Mouse (Mus musculus): ENCODE data around the gene Setd7. TPM values are rescaled to one million over a fixed set of nuclear protein-coding genes. Genes with fewer than 3 reads are reported as not detected.

Gene Setd7
- polyA plus RNA-seq, 1 experiment from 2014 or later, result 4.1 TPM

- peak overlapping the region; percentile 42; the same call in 1 of the 2 replicates for H3K27ac ChIP-seq (replicated peaks)
- no peaks in the 10 kb centered on the region for H3K9me3 ChIP-seq
- peaks cover 13% of the 10 kb centered on the region; the same call in 1 of the 2 replicates for H3K4me1 ChIP-seq (replicated peaks)
- no peaks in the 10 kb centered on the region for H3K27me3 ChIP-seq
- 0 out of 2 replicates have a peak, but pooled peaks have one; percentile 32 for ATAC-seq (ENCODE audit: low read depth)
- WGBS, result 38% methylated on average over 11 of the region's 11 CpGs
- no peaks in the 10 kb centered on the region for H3K36me3 ChIP-seq
- H3K9ac ChIP-seq, result no peak overlapping the region
- H3K4me3 ChIP-seq, result no peak overlapping the region
- no peak overlapping the region for H3K4me2 ChIP-seq
Measured at GRCm38 (mm10) chr3:51504385-51504952, 56.2 kb downstream of the Setd7 start.

DNA sequence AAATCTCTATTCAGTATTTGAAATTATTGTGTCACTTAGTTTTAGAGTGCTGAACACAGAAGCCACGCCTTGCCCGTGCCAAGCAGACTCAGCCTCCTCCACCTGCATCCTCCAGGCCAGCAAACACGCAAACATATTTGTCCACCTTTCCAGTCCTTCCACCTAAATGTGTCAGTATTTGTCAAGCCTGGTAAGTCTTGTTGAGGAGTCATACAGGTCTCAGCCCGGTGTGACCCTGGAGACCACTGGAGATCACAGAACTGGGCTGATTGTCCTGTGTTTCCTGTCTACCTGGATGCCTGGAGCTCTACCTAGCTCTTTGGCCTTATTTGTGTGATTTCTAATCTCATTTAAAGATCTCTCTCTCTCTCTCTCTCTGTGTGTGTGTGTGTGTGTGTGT is 60.8 kb downstream of the Setd7 start:
- H3K36me3 ChIP-seq, result peaks cover 6% of the 10 kb centered on the region; the same call in 1 of the 2 replicates
- H3K27me3 ChIP-seq, result no peaks in the 10 kb centered on the region
- H3K9ac ChIP-seq, result no peak overlapping the region
- no peaks in the 10 kb centered on the region for H3K9me3 ChIP-seq
- H3K27ac ChIP-seq (replicated peaks), result no peak overlapping the region
- ATAC-seq (ENCODE audit: low read depth), result no peak
- H3K4me3 ChIP-seq, result no peak overlapping the region
- H3K4me2 ChIP-seq, result no peak overlapping the region
- 95% methylated on average over 4 of the region's 4 CpGs for WGBS
- H3K4me1 ChIP-seq (replicated peaks), result peaks cover 7% of the 10 kb centered on the region; the same call in 1 of the 2 replicates

- WGBS, result 72% methylated on average over 5 of the region's 5 CpGs
- Histone ChIP-seq H3K27me3 (no peaks in the 10 kb centered on the region), H3K9me3 (no peaks in the 10 kb centered on the region), H3K4me2 (no peak overlapping the region), H3K9ac (no peak overlapping the region), H3K27ac (replicated peaks) (no peak overlapping the region), H3K4me3 (no peak overlapping the region), H3K36me3 (peaks cover 13% of the 10 kb centered on the region), H3K4me1 (replicated peaks) (no peaks in the 10 kb centered on the region)
- no peak for ATAC-seq (ENCODE audit: low read depth)
Measured at GRCm38 (mm10) chr3:51498659-51499058, 62.0 kb downstream of the Setd7 start.

GRCm38 (mm10) chr3:51497978-51498377 is 62.7 kb downstream of the Setd7 start:
- ATAC-seq (ENCODE audit: low read depth), result no peak
- Histone ChIP-seq H3K27me3 (no peaks in the 10 kb centered on the region), H3K27ac (replicated peaks) (no peak overlapping the region), H3K4me3 (no peak overlapping the region), H3K9me3 (no peaks in the 10 kb centered on the region), H3K4me1 (replicated peaks) (no peaks in the 10 kb centered on the region), H3K4me2 (no peak overlapping the region), H3K36me3 (peaks cover 20% of the 10 kb centered on the region), H3K9ac (no peak overlapping the region)
- 91% methylated on average over 1 of the region's 1 CpGs for WGBS

GRCm38 (mm10) chr3:51495646-51496045 is 65.0 kb downstream of the Setd7 start:
- Histone ChIP-seq H3K4me3 (no peak overlapping the region), H3K4me2 (no peak overlapping the region), H3K27me3 (no peaks in the 10 kb centered on the region), H3K4me1 (replicated peaks) (no peaks in the 10 kb centered on the region; the same call in 1 of the 2 replicates), H3K36me3 (peaks cover 21% of the 10 kb centered on the region), H3K9me3 (no peaks in the 10 kb centered on the region), H3K9ac (no peak overlapping the region), H3K27ac (replicated peaks) (no peak overlapping the region)
- 95% methylated on average over 9 of the region's 9 CpGs for WGBS
- ATAC-seq (ENCODE audit: low read depth), result no peak

DNA sequence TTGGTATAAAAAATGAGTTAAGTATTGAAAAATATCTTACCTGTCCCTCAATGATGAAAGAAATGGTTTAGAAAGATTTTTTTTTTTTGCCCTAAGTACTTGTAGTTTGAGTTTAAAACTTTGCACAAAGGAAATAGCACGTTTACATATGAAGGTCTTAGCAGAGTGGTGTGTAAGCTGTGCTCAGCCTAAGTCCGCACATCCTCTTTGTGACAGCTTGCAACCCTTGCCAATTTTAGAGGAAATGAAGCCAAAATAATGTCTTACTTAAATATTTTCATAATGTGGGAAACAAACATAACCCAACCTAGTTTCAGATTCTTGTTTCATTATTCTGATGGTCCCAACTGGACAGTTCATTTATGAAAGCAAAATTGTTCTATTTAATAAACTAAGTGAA is 66.2 kb downstream of the Setd7 start:
- no peaks in the 10 kb centered on the region for H3K9me3 ChIP-seq
- no peaks in the 10 kb centered on the region for H3K27me3 ChIP-seq
- H3K4me3 ChIP-seq, result no peak overlapping the region
- ATAC-seq (ENCODE audit: low read depth), result no peak
- H3K4me1 ChIP-seq (replicated peaks), result peaks cover 4% of the 10 kb centered on the region; the same call in 1 of the 2 replicates
- H3K4me2 ChIP-seq, result no peak overlapping the region
- no peak overlapping the region for H3K9ac ChIP-seq
- no peak overlapping the region for H3K27ac ChIP-seq (replicated peaks)
- peaks cover 21% of the 10 kb centered on the region for H3K36me3 ChIP-seq
- WGBS, result 93% methylated on average over 2 of the region's 2 CpGs

DNA sequence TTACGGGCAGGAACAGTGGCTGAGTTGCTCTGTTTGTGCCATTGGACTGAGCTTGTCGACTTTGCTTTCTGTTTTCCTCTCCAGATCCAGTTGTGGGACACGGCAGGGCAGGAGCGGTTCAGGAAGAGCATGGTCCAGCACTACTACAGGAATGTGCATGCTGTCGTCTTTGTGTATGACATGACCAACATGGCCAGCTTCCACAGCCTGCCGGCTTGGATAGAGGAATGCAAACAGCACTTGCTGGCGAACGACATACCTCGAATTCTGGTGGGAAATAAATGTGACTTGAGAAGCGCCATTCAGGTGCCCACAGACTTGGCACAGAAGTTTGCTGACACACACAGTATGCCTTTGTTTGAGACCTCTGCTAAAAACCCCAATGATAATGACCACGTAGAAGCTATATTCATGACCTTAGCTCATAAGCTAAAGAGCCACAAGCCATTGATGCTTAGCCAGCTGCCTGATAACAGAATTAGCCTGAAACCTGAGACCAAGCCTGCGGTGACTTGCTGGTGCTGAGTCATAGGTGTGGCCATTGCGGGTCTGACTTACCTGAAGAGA is 67.3 kb downstream of the Setd7 start:
- no peak overlapping the region for H3K4me3 ChIP-seq
- 94% methylated on average over 13 of the region's 13 CpGs for WGBS
- H3K27me3 ChIP-seq, result no peaks in the 10 kb centered on the region
- H3K4me1 ChIP-seq (replicated peaks), result peaks cover 4% of the 10 kb centered on the region; the same call in 1 of the 2 replicates
- peaks cover 21% of the 10 kb centered on the region for H3K36me3 ChIP-seq
- no peaks in the 10 kb centered on the region for H3K9me3 ChIP-seq
- no peak overlapping the region for H3K9ac ChIP-seq
- no peak overlapping the region for H3K27ac ChIP-seq (replicated peaks)
- no peak for ATAC-seq (ENCODE audit: low read depth)
- no peak overlapping the region for H3K4me2 ChIP-seq

DNA sequence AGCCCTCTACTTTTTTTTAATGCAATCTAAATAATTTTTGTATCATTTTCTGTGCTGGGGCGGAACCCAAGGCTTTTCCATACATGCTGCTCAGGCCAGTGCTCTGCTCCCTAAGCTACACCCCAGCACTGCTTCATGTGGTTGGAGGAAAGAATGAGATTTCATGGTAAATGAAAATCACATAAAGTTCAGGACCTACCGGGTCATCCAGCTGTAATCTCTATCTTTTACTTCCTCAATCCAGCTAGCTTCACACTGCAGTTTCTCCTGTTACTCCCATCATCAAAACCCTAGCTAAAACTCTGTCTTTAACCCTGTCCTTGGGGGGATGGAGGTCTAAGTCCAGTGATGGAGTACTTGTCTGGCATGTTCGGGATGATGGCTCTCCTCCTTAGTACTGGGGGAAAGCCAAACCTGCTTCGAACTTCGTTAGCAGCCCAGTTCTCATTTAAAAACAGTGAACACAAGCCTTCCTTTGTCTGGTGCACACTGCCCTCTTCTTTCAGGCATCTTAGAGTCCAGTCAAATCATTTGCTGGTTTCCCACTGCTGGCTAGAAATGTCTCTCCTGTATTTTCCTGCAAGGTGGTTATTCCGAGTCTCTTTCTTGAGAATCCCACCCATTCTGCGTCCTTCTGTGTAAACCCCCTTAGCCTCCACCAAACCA is 70.5 kb downstream of the Setd7 start:
- peaks cover 17% of the 10 kb centered on the region for H3K4me1 ChIP-seq (replicated peaks)
- peaks cover 18% of the 10 kb centered on the region for H3K36me3 ChIP-seq
- no peaks in the 10 kb centered on the region for H3K27me3 ChIP-seq
- ATAC-seq (ENCODE audit: low read depth), result no peak
- H3K4me3 ChIP-seq, result no peak overlapping the region
- no peak overlapping the region for H3K9ac ChIP-seq
- H3K9me3 ChIP-seq, result no peaks in the 10 kb centered on the region
- no peak overlapping the region for H3K4me2 ChIP-seq
- 77% methylated on average over 7 of the region's 7 CpGs for WGBS
- 0 out of 2 replicates have a peak overlapping the region, but pooled peaks have one; percentile 33 for H3K27ac ChIP-seq (replicated peaks)

DNA sequence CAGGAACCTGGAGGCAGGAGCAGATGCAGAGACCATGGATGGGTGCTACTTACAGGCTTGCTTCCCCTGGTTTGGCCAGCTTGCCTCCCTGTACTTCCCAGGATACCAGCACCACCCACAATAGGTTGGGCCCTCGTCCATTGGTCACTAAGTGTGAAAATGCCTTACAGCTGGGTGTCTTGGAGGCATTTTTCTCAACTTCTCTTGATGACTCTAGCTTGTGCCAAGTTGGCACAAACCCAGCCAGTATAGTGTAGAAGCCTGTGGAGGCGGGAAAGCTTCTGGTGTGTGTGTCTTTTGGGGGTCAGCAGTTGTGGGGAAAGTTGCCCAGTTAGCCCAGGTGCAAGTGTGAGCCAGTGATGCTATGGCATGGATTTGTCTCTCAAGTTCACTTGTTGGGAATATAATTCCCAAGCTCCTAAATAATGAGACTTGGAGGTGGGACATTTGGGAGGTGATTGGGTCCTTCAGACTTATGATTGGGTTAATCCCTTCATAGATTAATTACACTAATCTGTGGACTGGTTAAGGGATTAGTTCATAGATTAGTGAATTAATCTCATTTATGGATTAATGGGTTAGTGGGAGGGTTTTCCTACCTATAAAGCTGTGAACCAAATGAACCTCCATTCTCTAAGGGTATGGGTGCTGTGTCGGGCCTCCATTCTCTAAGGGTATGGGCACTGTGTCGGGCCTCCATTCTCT is 74.0 kb downstream of the Setd7 start:
- no peak overlapping the region for H3K9ac ChIP-seq
- H3K4me1 ChIP-seq (replicated peaks), result peaks cover 35% of the 10 kb centered on the region
- no peaks in the 10 kb centered on the region for H3K27me3 ChIP-seq
- 86% methylated on average over 4 of the region's 4 CpGs for WGBS
- H3K27ac ChIP-seq (replicated peaks), result no peak overlapping the region
- ATAC-seq (ENCODE audit: low read depth), result no peak
- H3K4me2 ChIP-seq, result no peak overlapping the region
- no peak overlapping the region for H3K4me3 ChIP-seq
- H3K36me3 ChIP-seq, result no peaks in the 10 kb centered on the region
- H3K9me3 ChIP-seq, result no peaks in the 10 kb centered on the region

DNA sequence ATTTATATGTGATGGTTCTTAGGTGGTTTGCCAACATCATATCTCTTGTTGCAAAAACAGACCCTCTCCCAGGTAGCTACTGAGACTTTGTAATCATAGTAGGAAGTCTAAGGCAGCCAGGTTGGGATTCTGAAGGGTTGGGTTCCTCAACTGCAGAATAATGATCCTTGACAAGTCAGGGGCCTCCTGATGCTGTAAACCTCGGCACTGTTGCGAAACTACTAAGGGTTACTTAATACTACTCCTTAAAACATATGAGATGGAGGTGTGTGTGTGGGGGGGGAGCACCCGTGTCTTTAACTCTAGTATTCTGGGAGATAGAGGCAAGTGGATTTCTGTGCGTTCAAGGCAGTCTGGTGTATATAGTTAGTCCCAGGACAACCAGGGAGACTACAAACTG is 75.3 kb downstream of the Setd7 start:
- no peak overlapping the region for H3K27ac ChIP-seq (replicated peaks)
- H3K4me1 ChIP-seq (replicated peaks), result peaks cover 34% of the 10 kb centered on the region
- peak overlapping the region; percentile 79 for H3K4me3 ChIP-seq
- H3K36me3 ChIP-seq, result no peaks in the 10 kb centered on the region
- 82% methylated on average over 4 of the region's 4 CpGs for WGBS
- peak overlapping the region; percentile 84 for H3K4me2 ChIP-seq
- H3K9ac ChIP-seq, result peak overlapping the region; percentile 88; the same call in 1 of the 2 replicates
- H3K9me3 ChIP-seq, result no peaks in the 10 kb centered on the region
- no peak for ATAC-seq (ENCODE audit: low read depth)
- no peaks in the 10 kb centered on the region for H3K27me3 ChIP-seq

- ATAC-seq (ENCODE audit: low read depth), result no peak; the same call in 1 of the 2 replicates
- Histone ChIP-seq H3K4me1 (replicated peaks) (peaks cover 31% of the 10 kb centered on the region), H3K36me3 (no peaks in the 10 kb centered on the region), H3K4me2 (peak overlapping the region; percentile 84), H3K27me3 (no peaks in the 10 kb centered on the region), H3K9me3 (no peaks in the 10 kb centered on the region), H3K9ac (peak overlapping the region; percentile 88), H3K27ac (replicated peaks) (peak overlapping the region; percentile 94), H3K4me3 (peak overlapping the region; percentile 79)
- under 1% methylated on average over 33 of the region's 33 CpGs for WGBS
Measured at GRCm38 (mm10) chr3:51484370-51484769, 76.3 kb downstream of the Setd7 start.
